Mouse (Mus musculus): ENCODE measurements around the gene Ngf. TPM values are rescaled to one million over a fixed set of nuclear protein-coding genes. Genes with fewer than 3 reads are reported as not detected.

Gene Ngf
- polyA plus RNA-seq, 1 experiment from 2014 or later = 4.6 TPM

DNA sequence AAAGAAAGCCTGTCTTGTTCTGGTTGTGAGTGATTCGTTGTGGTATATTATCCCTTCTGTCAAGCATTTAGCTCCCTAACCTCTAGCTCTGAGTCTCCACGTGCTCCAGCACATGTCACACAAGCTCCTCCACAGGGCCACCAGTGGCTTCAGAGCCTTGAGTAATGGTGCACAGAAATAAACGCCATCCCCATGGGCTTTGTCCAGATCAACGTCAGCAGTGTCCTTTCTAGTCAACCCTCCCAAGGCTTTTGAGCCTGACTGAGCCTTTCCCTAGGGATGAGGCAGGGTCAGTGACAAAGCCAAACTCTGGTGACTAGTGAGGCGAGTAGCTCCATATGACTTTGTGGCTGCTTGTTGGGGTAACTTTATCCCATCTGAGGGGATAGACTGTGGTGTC is 73.9 kb downstream of the Ngf start:
- Histone ChIP-seq H3K36me3 (replicated peaks; ENCODE audit: control insufficient read depth, insufficient read depth, low read depth, low read length) (no peaks in the 10 kb centered on the region), H3K27ac (replicated peaks; ENCODE audit: low read depth, low read length) (no peak overlapping the region), H3K27me3 (ENCODE audit: control insufficient read depth, insufficient read depth, low read length) (no peaks in the 10 kb centered on the region), H3K4me3 (ENCODE audit: low read depth, low read length) (no peak overlapping the region), H3K4me2 (ENCODE audit: low read depth, low read length) (no peak overlapping the region), H3K9ac (replicated peaks; ENCODE audit: low read length) (no peak overlapping the region), H3K9me3 (replicated peaks; ENCODE audit: control insufficient read depth, low read length) (no peaks in the 10 kb centered on the region), H3K4me1 (ENCODE audit: control insufficient read depth, insufficient read depth, low read length) (no peaks in the 10 kb centered on the region)
- ATAC-seq (replicated peaks; ENCODE audit: insufficient number of reproducible peaks, low FRiP score, low TSS enrichment, low read depth) (no peak), DNase-seq (ENCODE audit: low spot score) (no peak)
- 57% methylated on average over 5 of the region's 5 CpGs for WGBS

DNA sequence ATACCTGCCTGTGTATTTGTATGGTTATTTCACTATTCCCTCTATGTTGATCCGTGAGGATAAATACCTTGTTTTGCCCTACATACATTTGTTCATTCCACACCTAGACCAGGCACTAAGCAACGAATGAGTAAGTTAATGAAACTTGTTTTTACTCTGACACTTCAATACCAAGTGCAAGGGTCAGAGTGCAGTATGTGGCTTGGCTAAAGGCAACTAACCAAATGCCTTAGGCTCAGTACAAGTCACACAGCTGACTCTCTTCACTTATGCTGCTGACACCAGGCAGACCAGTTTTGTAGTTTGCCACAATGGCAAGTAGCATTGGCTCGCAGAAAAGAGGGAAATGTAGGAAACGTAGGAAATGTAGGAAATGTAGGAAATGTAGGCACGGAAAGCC is 77.8 kb downstream of the Ngf start:
- H3K9me3 ChIP-seq (replicated peaks; ENCODE audit: control insufficient read depth, low read length) = no peaks in the 10 kb centered on the region
- H3K36me3 ChIP-seq (replicated peaks; ENCODE audit: control insufficient read depth, insufficient read depth, low read depth, low read length) = no peaks in the 10 kb centered on the region
- H3K4me2 ChIP-seq (ENCODE audit: low read depth, low read length) = no peak overlapping the region
- H3K9ac ChIP-seq (replicated peaks; ENCODE audit: low read length) = no peak overlapping the region
- H3K4me1 ChIP-seq (ENCODE audit: control insufficient read depth, insufficient read depth, low read length) = no peaks in the 10 kb centered on the region
- DNase-seq (ENCODE audit: low spot score) (no peak), ATAC-seq (replicated peaks; ENCODE audit: insufficient number of reproducible peaks, low FRiP score, low TSS enrichment, low read depth) (no peak)
- H3K27me3 ChIP-seq (ENCODE audit: control insufficient read depth, insufficient read depth, low read length) = no peaks in the 10 kb centered on the region
- no peak overlapping the region for H3K27ac ChIP-seq (replicated peaks; ENCODE audit: low read depth, low read length)
- no peak overlapping the region for H3K4me3 ChIP-seq (ENCODE audit: low read depth, low read length)
- WGBS = 90% methylated on average over 5 of the region's 5 CpGs

DNA sequence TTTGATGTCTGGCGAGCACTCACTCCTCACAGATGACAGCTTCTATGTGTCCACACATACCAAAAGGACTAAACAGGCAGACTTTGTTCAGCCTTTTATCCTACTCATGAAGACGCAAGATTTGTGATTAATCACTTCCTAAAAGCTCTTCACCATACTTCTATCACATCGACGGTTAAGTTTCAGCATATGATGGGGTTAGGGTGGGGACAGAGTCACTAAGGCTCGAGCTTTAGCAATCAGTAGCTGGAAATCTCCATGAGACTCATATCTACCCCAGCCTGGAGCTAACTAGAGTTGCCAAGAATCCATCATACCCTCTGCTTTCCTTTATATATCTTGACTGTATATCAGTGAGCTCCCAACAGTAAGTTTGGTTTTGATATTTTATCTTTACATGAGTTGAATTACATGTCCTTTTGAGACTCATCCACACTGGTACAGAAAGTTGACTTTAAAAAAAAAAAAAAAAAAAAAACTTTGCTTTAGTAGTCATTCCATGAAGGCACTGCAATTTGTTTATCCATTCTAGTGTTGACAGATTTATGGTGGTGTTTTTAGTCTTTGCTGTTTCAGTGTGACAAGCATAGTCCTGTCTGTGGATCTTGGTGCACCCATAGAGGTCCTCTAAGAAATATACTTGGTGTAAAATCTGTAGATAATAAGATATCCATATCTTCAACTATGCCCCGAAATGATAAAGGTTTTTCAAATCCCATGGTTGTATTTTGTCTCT is 84.4 kb downstream of the Ngf start:
- DNase-seq (ENCODE audit: low spot score) (no peak), ATAC-seq (replicated peaks; ENCODE audit: insufficient number of reproducible peaks, low FRiP score, low TSS enrichment, low read depth) (no peak)
- Histone ChIP-seq H3K9me3 (replicated peaks; ENCODE audit: control insufficient read depth, low read length) (no peaks in the 10 kb centered on the region), H3K4me3 (ENCODE audit: low read depth, low read length) (no peak overlapping the region), H3K27me3 (ENCODE audit: control insufficient read depth, insufficient read depth, low read length) (no peaks in the 10 kb centered on the region), H3K4me2 (ENCODE audit: low read depth, low read length) (no peak overlapping the region), H3K27ac (replicated peaks; ENCODE audit: low read depth, low read length) (no peak overlapping the region), H3K36me3 (replicated peaks; ENCODE audit: control insufficient read depth, insufficient read depth, low read depth, low read length) (no peaks in the 10 kb centered on the region), H3K9ac (replicated peaks; ENCODE audit: low read length) (no peak overlapping the region), H3K4me1 (ENCODE audit: control insufficient read depth, insufficient read depth, low read length) (no peaks in the 10 kb centered on the region)
- WGBS = 85% methylated on average over 6 of the region's 6 CpGs

DNA sequence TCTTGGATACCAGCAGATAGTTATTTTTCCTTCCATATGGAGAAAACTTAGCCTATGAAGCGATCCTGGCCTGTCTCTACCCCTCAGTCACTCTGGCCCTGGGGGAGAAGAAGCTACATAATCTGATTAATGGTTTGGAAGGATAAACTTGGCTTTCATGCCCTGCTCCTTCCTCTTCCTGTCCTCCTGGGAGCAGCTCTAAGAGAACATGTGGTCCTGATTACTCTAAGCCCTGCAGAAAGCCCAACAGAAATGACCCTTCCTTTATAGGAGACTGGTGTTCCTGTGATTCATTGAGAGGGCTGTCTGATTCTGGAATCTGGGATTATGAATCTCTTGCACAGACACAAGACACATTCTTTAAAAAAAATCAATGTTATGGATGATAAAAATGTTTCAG is 86.4 kb downstream of the Ngf start:
- no peaks in the 10 kb centered on the region for H3K27me3 ChIP-seq (ENCODE audit: control insufficient read depth, insufficient read depth, low read length)
- 20% methylated on average over 1 of the region's 1 CpGs for WGBS
- no peak overlapping the region for H3K4me2 ChIP-seq (ENCODE audit: low read depth, low read length)
- no peak overlapping the region for H3K9ac ChIP-seq (replicated peaks; ENCODE audit: low read length)
- H3K27ac ChIP-seq (replicated peaks; ENCODE audit: low read depth, low read length) = no peak overlapping the region
- DNase-seq (ENCODE audit: low spot score) (peak; percentile 69), ATAC-seq (replicated peaks; ENCODE audit: insufficient number of reproducible peaks, low FRiP score, low TSS enrichment, low read depth) (no peak)
- H3K36me3 ChIP-seq (replicated peaks; ENCODE audit: control insufficient read depth, insufficient read depth, low read depth, low read length) = no peaks in the 10 kb centered on the region
- no peaks in the 10 kb centered on the region for H3K9me3 ChIP-seq (replicated peaks; ENCODE audit: control insufficient read depth, low read length)
- no peak overlapping the region for H3K4me3 ChIP-seq (ENCODE audit: low read depth, low read length)
- no peaks in the 10 kb centered on the region for H3K4me1 ChIP-seq (ENCODE audit: control insufficient read depth, insufficient read depth, low read length)

- Histone ChIP-seq H3K4me3 (ENCODE audit: low read depth, low read length) (no peak overlapping the region), H3K9ac (replicated peaks; ENCODE audit: low read length) (no peak overlapping the region), H3K27me3 (ENCODE audit: control insufficient read depth, insufficient read depth, low read length) (no peaks in the 10 kb centered on the region), H3K4me2 (ENCODE audit: low read depth, low read length) (no peak overlapping the region), H3K4me1 (ENCODE audit: control insufficient read depth, insufficient read depth, low read length) (no peaks in the 10 kb centered on the region), H3K36me3 (replicated peaks; ENCODE audit: control insufficient read depth, insufficient read depth, low read depth, low read length) (no peaks in the 10 kb centered on the region), H3K9me3 (replicated peaks; ENCODE audit: control insufficient read depth, low read length) (no peaks in the 10 kb centered on the region), H3K27ac (replicated peaks; ENCODE audit: low read depth, low read length) (no peak overlapping the region)
- ATAC-seq (replicated peaks; ENCODE audit: insufficient number of reproducible peaks, low FRiP score, low TSS enrichment, low read depth) = no peak
- DNase-seq (ENCODE audit: low spot score) = no peak
Measured at GRCm38 (mm10) chr3:102556645-102557044, 86.9 kb downstream of the Ngf start.

Measured in embryonic facial prominence, embryonic 11.5 days (tissue).